Mouse (Mus musculus) lung, postnatal 0 days (tissue): ENCODE data around the gene Gm10974.

Experiments
- CTCF ChIP-seq: IDR thresholded peaks from 2 replicates; pipeline ENCODE4 v1.5.1; 2016; ENCODE audit warnings: antibody characterized with exemption, mild to moderate bottlenecking
- EP300 ChIP-seq: IDR thresholded peaks from 2 replicates; pipeline ENCODE4 v1.6.1; 2016; ENCODE audit warnings: antibody characterized with exemption, mild to moderate bottlenecking, control low read depth

- TF ChIP-seq CTCF (no peak), EP300 (no peak)
Observed at GRCm38 (mm10) chr7:66320996-66321395, 44.7 kb upstream of the Gm10974 start.
